24 mouse cellular contexts compared by ENCODE assay signal in genomic region chr2:141738702-141739101, GRCm38 (mm10).
DNase-seq lines count a peak whose midpoint lies in the region; ATAC-seq and TF ChIP-seq lines count a peak whose summit lies in the region.
"Had no signal": no experiment of that assay in that cellular context is flagged by ENCODE, and none has a peak within 500 bp of the region (broad histone marks: within the 10 kb centered on the region; RNA-seq: fewer than 3 reads in every experiment).

No protein-coding gene starts in this region.

- H3K27ac ChIP-seq in midbrain, postnatal 0 days (ENCODE audit: low read depth, low read length), result no peak overlapping the region
- H3K27ac ChIP-seq in midbrain, embryonic 13.5 days, result no peak overlapping the region
- H3K27ac ChIP-seq: embryonic facial prominence, embryonic 10.5 days; embryonic facial prominence, embryonic 12.5 days; forebrain, embryonic 13.5 days; forebrain, embryonic 15.5 days had no signal

- 41% methylated on average over 1 of the region's 1 CpGs for WGBS in midbrain, postnatal 0 days
- WGBS in midbrain, embryonic 13.5 days, result 73% methylated on average over 1 of the region's 1 CpGs

- no peak overlapping the region for H3K9ac ChIP-seq in midbrain, postnatal 0 days (replicated peaks; ENCODE audit: low read length, poor library complexity, severe bottlenecking)
- no peak overlapping the region for H3K9ac ChIP-seq in midbrain, embryonic 13.5 days (replicated peaks)
- H3K9ac ChIP-seq: embryonic facial prominence, embryonic 12.5 days; forebrain, embryonic 13.5 days; forebrain, embryonic 15.5 days; forebrain, postnatal 0 days had no signal

- no peaks in the 10 kb centered on the region for H3K9me3 ChIP-seq in midbrain, postnatal 0 days (ENCODE audit: low read length)
- H3K9me3 ChIP-seq in midbrain, embryonic 13.5 days, result no peaks in the 10 kb centered on the region
- H3K9me3 ChIP-seq: embryonic facial prominence, embryonic 10.5 days; embryonic facial prominence, embryonic 12.5 days; forebrain, embryonic 13.5 days; forebrain, embryonic 15.5 days had no signal

- no peak for TF ChIP-seq CTCF in midbrain, postnatal 0 days (IDR thresholded peaks at IDR 0.05)

- ATAC-seq in midbrain, postnatal 0 days (ENCODE audit: low FRiP score), result no peak
- no peak for ATAC-seq in midbrain, embryonic 13.5 days
- ATAC-seq: activated CD4-positive, CD25-positive, alpha-beta regulatory T cell, adult 4 months; CD4-positive, CD25-positive, alpha-beta regulatory T cell, adult 4 months; forebrain, embryonic 13.5 days; forebrain, embryonic 15.5 days; forebrain, postnatal 0 days; Patski had no signal

- no peaks in the 10 kb centered on the region for H3K36me3 ChIP-seq in midbrain, postnatal 0 days (ENCODE audit: insufficient read depth, low read length)
- no peaks in the 10 kb centered on the region for H3K36me3 ChIP-seq in midbrain, embryonic 13.5 days
- H3K36me3 ChIP-seq: embryonic facial prominence, embryonic 10.5 days; embryonic facial prominence, embryonic 12.5 days; forebrain, embryonic 15.5 days; G1E had no signal

- H3K4me2 ChIP-seq in midbrain, postnatal 0 days (ENCODE audit: low read depth, low read length, poor library complexity, severe bottlenecking), result no peak overlapping the region
- no peak overlapping the region for H3K4me2 ChIP-seq in midbrain, embryonic 13.5 days (replicated peaks)
- H3K4me2 ChIP-seq: embryonic facial prominence, embryonic 12.5 days; forebrain, embryonic 13.5 days; forebrain, embryonic 15.5 days had no signal

- no peaks in the 10 kb centered on the region for H3K4me1 ChIP-seq in midbrain, postnatal 0 days (ENCODE audit: insufficient read depth, low read length)
- H3K4me1 ChIP-seq in midbrain, embryonic 13.5 days (replicated peaks), result no peaks in the 10 kb centered on the region
- H3K4me1 ChIP-seq: embryonic facial prominence, embryonic 10.5 days; embryonic facial prominence, embryonic 12.5 days; forebrain, embryonic 13.5 days; forebrain, embryonic 15.5 days had no signal

- peak; percentile 7 to 12 for DNase-seq in cerebellum, postnatal 10 days
- no peak for DNase-seq in cerebellum, adult 18-20 months
- peak; percentile 30 for DNase-seq in midbrain, postnatal 0 days (ENCODE audit: low spot score)
- DNase-seq in brain, adult 2 months (ENCODE audit: low read depth, low spot score), result peak; percentile 14
- DNase-seq in retina, postnatal 7 days (ENCODE audit: low read depth, low spot score), result peak; percentile 38
- no peak for DNase-seq in adrenal gland, adult (ENCODE audit: inconsistent age in 2 of 2, low spot score in 1 of 2)
- DNase-seq: adrenal gland, adult 2 months; adrenal gland, postnatal 10 days; adrenal gland, postnatal 25 days; B cell, adult 2 months; cerebellum, adult 11-12 months; cerebellum, adult 8-10 months; cerebellum, adult 9-11 months; forebrain, postnatal 0 days had no signal

- H3K27me3 ChIP-seq in midbrain, postnatal 0 days (ENCODE audit: insufficient read depth, low read length), result no peaks in the 10 kb centered on the region
- no peaks in the 10 kb centered on the region for H3K27me3 ChIP-seq in midbrain, embryonic 13.5 days
- H3K27me3 ChIP-seq: CH12.LX; embryonic facial prominence, embryonic 12.5 days; forebrain, embryonic 13.5 days; forebrain, embryonic 15.5 days; Patski had no signal

- H3K4me3 ChIP-seq in midbrain, postnatal 0 days (ENCODE audit: low read depth, low read length), result no peak overlapping the region
- no peak overlapping the region for H3K4me3 ChIP-seq in midbrain, embryonic 13.5 days (replicated peaks)
- H3K4me3 ChIP-seq: embryonic facial prominence, embryonic 10.5 days; embryonic facial prominence, embryonic 12.5 days; forebrain, embryonic 13.5 days; forebrain, embryonic 15.5 days had no signal

Comparison
In these comparisons a context has a peak if more than half of its experiments do, and no peak if none do; other contexts are left out.
1. DNase-seq: peak in cerebellum, postnatal 10 days (2 of 2), midbrain, postnatal 0 days (single experiment), brain, adult 2 months (single experiment) and retina, postnatal 7 days (single experiment); none in cerebellum, adult 18-20 months (0 of 2) and adrenal gland, adult (0 of 2).